Mouse (Mus musculus): ENCODE measurements around the gene Chn2. TPM values are rescaled to one million over a fixed set of nuclear protein-coding genes. Genes with fewer than 3 reads are reported as not detected.

Gene Chn2
- polyA plus RNA-seq, 1 experiment = 5.6 TPM

DNA sequence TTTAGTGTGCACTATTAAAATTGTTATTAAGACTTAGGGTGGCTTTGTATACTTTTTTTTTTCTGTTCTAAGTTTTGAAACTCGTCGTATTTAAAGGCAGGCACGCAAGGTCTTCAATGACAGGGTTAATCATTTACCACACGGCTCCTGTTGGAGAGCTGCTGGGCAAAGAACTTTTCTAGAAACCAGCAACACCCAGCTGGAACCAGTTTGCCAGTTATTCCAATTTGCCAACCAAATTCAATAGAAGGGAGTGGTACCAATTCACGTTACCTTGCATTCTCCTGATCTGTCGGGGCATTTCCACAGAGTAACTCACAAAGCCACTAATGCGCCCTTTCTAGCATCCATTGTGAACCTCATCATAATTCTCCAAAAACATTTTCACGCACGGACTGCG is 290.8 kb downstream of the Chn2 start:
- H3K4me1 ChIP-seq (ENCODE audit: control insufficient read depth, insufficient read depth, low read length) = no peaks in the 10 kb centered on the region
- no peak overlapping the region for H3K27ac ChIP-seq (ENCODE audit: insufficient read depth, low read length)
- no peaks in the 10 kb centered on the region for H3K9me3 ChIP-seq (replicated peaks; ENCODE audit: control insufficient read depth, insufficient read depth, low read length, poor library complexity, severe bottlenecking)
- no peak overlapping the region for H3K4me3 ChIP-seq (ENCODE audit: low read depth, low read length)
- no peak overlapping the region for H3K9ac ChIP-seq (ENCODE audit: low read depth, poor library complexity, severe bottlenecking)
- no peak for TF ChIP-seq CTCF (IDR thresholded peaks at IDR 0.05; ENCODE audit: low read depth, low read length)
- TF ChIP-seq EP300 (IDR thresholded peaks at IDR 0.05; ENCODE audit: insufficient read depth, low read depth, low read length) = no peak
- TF ChIP-seq POLR2A (IDR thresholded peaks at IDR 0.05; ENCODE audit: insufficient read depth, low read length) = no peak
- peaks cover 7% of the 10 kb centered on the region; the same call in 1 of the 2 replicates for H3K27me3 ChIP-seq (ENCODE audit: control insufficient read depth, insufficient read depth, low read length, poor library complexity, severe bottlenecking)
- no peaks in the 10 kb centered on the region for H3K36me3 ChIP-seq (ENCODE audit: control insufficient read depth, insufficient read depth, low read length, poor library complexity, severe bottlenecking)

DNA sequence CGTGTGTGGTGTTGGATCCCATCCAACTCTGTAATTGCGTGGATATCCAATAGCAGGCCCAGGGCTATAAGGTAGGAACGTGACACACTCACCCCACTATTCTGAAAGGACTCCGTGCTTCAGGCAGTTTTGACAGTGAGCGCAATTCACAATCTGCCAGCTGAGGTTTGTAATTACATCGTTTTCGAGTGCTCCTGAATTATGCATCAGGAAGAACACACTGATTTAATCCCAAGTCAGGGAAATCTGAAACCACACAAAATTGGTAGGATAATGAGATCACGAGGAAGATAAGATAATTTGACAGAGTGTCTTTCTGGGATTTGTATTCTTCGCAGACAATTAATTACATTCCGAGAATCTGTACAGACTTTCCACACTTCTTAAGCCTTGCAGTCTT is 292.4 kb downstream of the Chn2 start:
- no peaks in the 10 kb centered on the region for H3K9me3 ChIP-seq (replicated peaks; ENCODE audit: control insufficient read depth, insufficient read depth, low read length, poor library complexity, severe bottlenecking)
- TF ChIP-seq POLR2A (IDR thresholded peaks at IDR 0.05; ENCODE audit: insufficient read depth, low read length) (no peak), CTCF (IDR thresholded peaks at IDR 0.05; ENCODE audit: low read depth, low read length) (no peak), EP300 (IDR thresholded peaks at IDR 0.05; ENCODE audit: insufficient read depth, low read depth, low read length) (no peak)
- H3K36me3 ChIP-seq (ENCODE audit: control insufficient read depth, insufficient read depth, low read length, poor library complexity, severe bottlenecking) = no peaks in the 10 kb centered on the region
- H3K27ac ChIP-seq (ENCODE audit: insufficient read depth, low read length) = no peak overlapping the region
- no peak overlapping the region for H3K9ac ChIP-seq (ENCODE audit: low read depth, poor library complexity, severe bottlenecking)
- H3K4me1 ChIP-seq (ENCODE audit: control insufficient read depth, insufficient read depth, low read length) = no peaks in the 10 kb centered on the region
- peaks cover 7% of the 10 kb centered on the region; the same call in 1 of the 2 replicates for H3K27me3 ChIP-seq (ENCODE audit: control insufficient read depth, insufficient read depth, low read length, poor library complexity, severe bottlenecking)
- no peak overlapping the region for H3K4me3 ChIP-seq (ENCODE audit: low read depth, low read length)

DNA sequence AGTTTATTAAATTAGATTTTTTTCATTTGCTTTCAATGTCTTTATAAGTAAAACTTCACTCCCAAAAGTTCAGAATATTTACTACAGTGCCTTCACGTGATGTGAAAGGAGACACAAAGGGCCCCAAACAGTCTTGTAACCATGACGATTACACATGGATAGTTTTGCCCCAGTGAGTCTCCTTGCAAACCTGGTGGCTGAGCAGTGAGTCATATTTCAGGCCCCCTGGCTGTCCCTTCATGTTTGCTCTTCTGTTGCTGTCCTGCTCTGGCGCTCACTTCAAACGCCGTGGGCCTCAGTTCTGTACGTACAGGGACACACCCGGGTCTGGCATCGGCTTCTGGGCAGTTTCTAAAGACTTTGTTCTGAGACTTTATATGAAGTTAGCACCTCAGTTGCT is 292.8 kb downstream of the Chn2 start:
- Histone ChIP-seq H3K27me3 (ENCODE audit: control insufficient read depth, insufficient read depth, low read length, poor library complexity, severe bottlenecking) (peaks cover 7% of the 10 kb centered on the region; the same call in 1 of the 2 replicates), H3K27ac (ENCODE audit: insufficient read depth, low read length) (no peak overlapping the region), H3K4me1 (ENCODE audit: control insufficient read depth, insufficient read depth, low read length) (no peaks in the 10 kb centered on the region)

DNA sequence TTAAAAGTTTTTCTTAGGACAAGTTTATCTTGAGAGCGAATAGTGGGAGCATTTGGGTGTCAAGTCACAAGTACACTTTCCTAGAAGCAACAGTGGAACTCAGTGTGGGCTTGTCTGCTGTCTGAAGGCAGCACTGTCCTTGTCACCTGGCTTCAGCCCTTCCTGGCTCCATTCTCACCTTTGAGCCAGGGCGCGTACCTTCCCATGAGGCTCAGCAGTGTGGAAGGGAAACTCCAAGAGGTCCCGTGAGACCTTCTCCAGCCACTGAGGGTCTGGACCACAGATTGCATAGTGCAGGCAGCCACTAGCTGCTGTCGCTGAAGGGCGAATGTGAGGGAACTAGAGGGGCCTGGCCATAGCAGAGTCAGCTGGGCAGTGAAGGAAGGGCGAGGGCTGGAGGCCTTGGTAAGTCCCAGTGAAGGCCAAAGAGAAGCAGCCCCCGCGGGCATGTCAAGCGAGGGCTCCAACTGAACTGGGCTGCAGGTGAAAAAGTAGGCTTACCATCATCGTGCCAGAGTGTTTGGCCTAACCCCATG is 293.8 kb downstream of the Chn2 start:
- H3K9me3 ChIP-seq (replicated peaks; ENCODE audit: control insufficient read depth, insufficient read depth, low read length, poor library complexity, severe bottlenecking) = no peaks in the 10 kb centered on the region
- H3K36me3 ChIP-seq (ENCODE audit: control insufficient read depth, insufficient read depth, low read length, poor library complexity, severe bottlenecking) = no peaks in the 10 kb centered on the region
- 0 out of 2 replicates have a peak, but pooled peaks cover under 1% of the 10 kb centered on the region for H3K27me3 ChIP-seq (ENCODE audit: control insufficient read depth, insufficient read depth, low read length, poor library complexity, severe bottlenecking)
- no peak for TF ChIP-seq EP300 (IDR thresholded peaks at IDR 0.05; ENCODE audit: insufficient read depth, low read depth, low read length)
- TF ChIP-seq CTCF (IDR thresholded peaks at IDR 0.05; ENCODE audit: low read depth, low read length) = no peak
- TF ChIP-seq POLR2A (IDR thresholded peaks at IDR 0.05; ENCODE audit: insufficient read depth, low read length) = no peak
- H3K4me3 ChIP-seq (ENCODE audit: low read depth, low read length) = no peak overlapping the region
- no peaks in the 10 kb centered on the region for H3K4me1 ChIP-seq (ENCODE audit: control insufficient read depth, insufficient read depth, low read length)
- no peak overlapping the region for H3K9ac ChIP-seq (ENCODE audit: low read depth, poor library complexity, severe bottlenecking)
- H3K27ac ChIP-seq (ENCODE audit: insufficient read depth, low read length) = no peak overlapping the region

More for the DNA sequence above, 292.8 kb downstream of the Chn2 start:
- H3K9ac ChIP-seq (ENCODE audit: low read depth, poor library complexity, severe bottlenecking) = no peak overlapping the region
- no peaks in the 10 kb centered on the region for H3K36me3 ChIP-seq (ENCODE audit: control insufficient read depth, insufficient read depth, low read length, poor library complexity, severe bottlenecking)
- H3K9me3 ChIP-seq (replicated peaks; ENCODE audit: control insufficient read depth, insufficient read depth, low read length, poor library complexity, severe bottlenecking) = no peaks in the 10 kb centered on the region
- TF ChIP-seq CTCF (IDR thresholded peaks at IDR 0.05; ENCODE audit: low read depth, low read length) (no peak), POLR2A (IDR thresholded peaks at IDR 0.05; ENCODE audit: insufficient read depth, low read length) (no peak), EP300 (IDR thresholded peaks at IDR 0.05; ENCODE audit: insufficient read depth, low read depth, low read length) (no peak)
- no peak overlapping the region for H3K4me3 ChIP-seq (ENCODE audit: low read depth, low read length)

DNA sequence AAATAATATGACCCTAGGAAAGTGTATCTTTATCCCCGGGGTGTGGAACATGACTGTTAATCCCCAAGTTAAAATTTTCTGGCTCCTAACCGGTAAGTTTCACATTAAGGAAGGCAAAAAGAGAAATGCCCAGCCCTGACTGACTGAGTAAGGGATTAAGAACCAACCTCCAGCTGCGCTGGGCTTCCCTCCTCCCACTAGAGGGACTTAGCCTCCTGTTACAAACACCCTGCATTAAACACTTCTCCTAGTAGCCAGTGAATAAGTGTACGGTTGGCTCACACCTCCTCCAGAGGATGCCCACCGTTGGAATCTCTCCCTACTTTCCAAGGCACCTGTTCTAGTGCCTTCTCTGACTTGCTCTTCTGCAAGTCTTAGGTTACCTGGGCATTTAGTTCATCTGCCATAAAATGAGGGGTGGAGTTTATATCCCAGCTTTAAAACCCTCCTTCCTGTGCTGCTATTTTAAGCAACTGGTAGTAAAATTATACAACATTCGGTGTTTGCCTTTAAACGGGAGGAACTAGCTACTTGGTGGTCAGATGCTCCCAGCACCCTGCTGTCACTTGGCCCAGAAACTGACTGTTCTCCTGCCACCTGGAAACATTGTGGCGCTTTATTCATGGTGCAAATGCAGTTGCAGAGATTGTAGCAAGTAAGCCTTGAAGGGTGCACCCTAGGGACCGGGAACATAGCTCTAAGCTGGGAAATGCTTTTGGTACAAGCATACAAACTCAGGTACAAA is 294.5 kb downstream of the Chn2 start:
- no peak for TF ChIP-seq EP300 (IDR thresholded peaks at IDR 0.05; ENCODE audit: insufficient read depth, low read depth, low read length)
- TF ChIP-seq CTCF (IDR thresholded peaks at IDR 0.05; ENCODE audit: low read depth, low read length) = no peak
- no peak for TF ChIP-seq POLR2A (IDR thresholded peaks at IDR 0.05; ENCODE audit: insufficient read depth, low read length)
- Histone ChIP-seq H3K27me3 (ENCODE audit: control insufficient read depth, insufficient read depth, low read length, poor library complexity, severe bottlenecking) (no peaks in the 10 kb centered on the region), H3K27ac (ENCODE audit: insufficient read depth, low read length) (no peak overlapping the region), H3K9me3 (replicated peaks; ENCODE audit: control insufficient read depth, insufficient read depth, low read length, poor library complexity, severe bottlenecking) (no peaks in the 10 kb centered on the region), H3K36me3 (ENCODE audit: control insufficient read depth, insufficient read depth, low read length, poor library complexity, severe bottlenecking) (no peaks in the 10 kb centered on the region), H3K4me3 (ENCODE audit: low read depth, low read length) (no peak overlapping the region), H3K9ac (ENCODE audit: low read depth, poor library complexity, severe bottlenecking) (no peak overlapping the region), H3K4me1 (ENCODE audit: control insufficient read depth, insufficient read depth, low read length) (no peaks in the 10 kb centered on the region)

DNA sequence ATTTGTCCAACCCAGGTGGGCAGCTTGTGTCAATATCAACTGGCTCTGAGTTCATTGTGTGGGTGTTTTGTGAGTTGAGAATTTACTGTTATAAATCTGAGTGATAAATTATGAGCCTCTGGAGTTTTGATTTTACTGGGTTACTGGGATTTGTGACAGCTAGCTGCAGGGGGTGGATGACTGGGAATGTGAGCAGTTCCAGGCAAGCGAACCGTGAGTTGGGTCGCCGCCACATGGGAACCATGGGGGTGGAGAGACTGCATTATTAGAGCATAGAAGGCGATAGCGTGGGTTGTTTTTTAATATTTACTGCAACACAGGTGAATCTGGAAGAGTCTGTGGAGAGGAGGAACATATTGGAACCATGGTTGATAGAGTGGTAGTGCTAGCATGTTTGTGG is 298.0 kb downstream of the Chn2 start:
- Histone ChIP-seq H3K9me3 (replicated peaks; ENCODE audit: control insufficient read depth, insufficient read depth, low read length, poor library complexity, severe bottlenecking) (no peaks in the 10 kb centered on the region), H3K4me3 (ENCODE audit: low read depth, low read length) (no peak overlapping the region), H3K27ac (ENCODE audit: insufficient read depth, low read length) (no peak overlapping the region), H3K9ac (ENCODE audit: low read depth, poor library complexity, severe bottlenecking) (no peak overlapping the region), H3K36me3 (ENCODE audit: control insufficient read depth, insufficient read depth, low read length, poor library complexity, severe bottlenecking) (no peaks in the 10 kb centered on the region), H3K27me3 (ENCODE audit: control insufficient read depth, insufficient read depth, low read length, poor library complexity, severe bottlenecking) (no peaks in the 10 kb centered on the region), H3K4me1 (ENCODE audit: control insufficient read depth, insufficient read depth, low read length) (no peaks in the 10 kb centered on the region)
- TF ChIP-seq EP300 (IDR thresholded peaks at IDR 0.05; ENCODE audit: insufficient read depth, low read depth, low read length) (no peak), CTCF (IDR thresholded peaks at IDR 0.05; ENCODE audit: low read depth, low read length) (no peak), POLR2A (IDR thresholded peaks at IDR 0.05; ENCODE audit: insufficient read depth, low read length) (no peak)
